Mouse (Mus musculus): ENCODE results near the gene Cript. TPM values are rescaled to one million over a fixed set of nuclear protein-coding genes. Genes with fewer than 3 reads are reported as not detected.
"Not testable (repeated sequence)": the region's sequence is repeated elsewhere in the genome, so short reads cannot be mapped to it uniquely, and the experiment has no call there.

The Cript gene
- polyA plus RNA-seq, 1 experiment: 45.5 TPM

DNA sequence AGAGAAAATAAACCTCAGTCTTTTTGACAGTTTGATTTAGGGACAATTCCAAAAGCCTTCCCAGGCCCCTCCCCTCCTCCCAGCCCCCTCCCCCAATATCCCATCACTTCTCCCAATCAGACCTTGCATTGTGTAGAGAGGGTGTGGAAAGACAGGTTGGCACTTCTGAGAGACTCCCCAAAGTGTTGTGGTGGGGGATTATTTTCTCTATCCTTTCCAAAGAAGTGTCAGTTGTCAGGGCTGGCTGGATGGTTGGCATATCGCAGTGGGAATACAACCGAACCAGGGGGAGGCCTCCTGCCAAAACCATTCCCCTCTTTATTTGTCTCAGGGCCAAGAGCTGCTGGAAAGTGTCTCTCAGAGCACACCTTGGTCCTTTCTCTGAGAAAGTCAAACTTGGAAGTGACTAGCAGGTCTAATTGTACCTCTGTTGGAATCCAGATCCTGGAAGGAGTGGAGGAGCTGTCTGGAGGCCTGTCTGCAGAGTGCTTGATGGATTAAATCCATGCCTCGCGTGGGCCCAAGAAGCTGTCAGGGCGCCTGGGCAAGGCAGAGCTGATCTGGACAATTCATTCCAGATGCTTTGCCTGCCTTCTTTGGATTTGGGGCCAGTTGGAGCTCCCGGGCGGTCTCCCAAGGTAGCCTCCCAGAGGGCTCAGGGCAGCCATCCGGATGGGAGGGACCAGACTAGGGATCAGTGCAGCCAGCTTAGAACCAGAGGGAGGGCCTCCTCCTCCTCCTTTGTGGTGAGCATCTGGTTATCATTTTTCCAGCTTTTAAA lies 32.3 kb downstream of the Cript start:
- Histone ChIP-seq H3K79me3 (ENCODE audit: low read depth) (no peaks in the 10 kb centered on the region), H3K36me3 (ENCODE audit: control insufficient read depth, insufficient read depth) (no peaks in the 10 kb centered on the region), H3K27me3 (ENCODE audit: control insufficient read depth, insufficient read depth, insufficient read length) (peaks cover 6% of the 10 kb centered on the region), H3ac (ENCODE audit: control insufficient read depth, insufficient read length, low read depth) (no peak overlapping the region), H3K79me2 (ENCODE audit: control insufficient read depth, insufficient read depth) (no peaks in the 10 kb centered on the region), H3K4me3 (ENCODE audit: insufficient read depth, poor library complexity, severe bottlenecking) (no peak overlapping the region)
- TF ChIP-seq MAX (IDR thresholded peaks at IDR 0.05) (no peak), CTCF (IDR thresholded peaks at IDR 0.05; ENCODE audit: control insufficient read depth, insufficient read depth, insufficient read length) (no peak), FOSL1 (IDR thresholded peaks at IDR 0.05; ENCODE audit: insufficient read depth, low read length, poor library complexity, severe bottlenecking) (no peak), MYOG (IDR thresholded peaks at IDR 0.05; ENCODE audit: control insufficient read depth, extremely low read depth, insufficient read length) (no peak), MYOD1 (IDR thresholded peaks at IDR 0.05; ENCODE audit: control insufficient read depth, insufficient read length, low read depth) (no peak), CEBPB (IDR thresholded peaks at IDR 0.05; ENCODE audit: low read depth) (no peak), USF1 (IDR thresholded peaks at IDR 0.05; ENCODE audit: low read depth) (no peak)

- no peaks in the 10 kb centered on the region for H3K27me3 ChIP-seq (ENCODE audit: control insufficient read depth, insufficient read depth, insufficient read length)
- no peak overlapping the region for H3K4me3 ChIP-seq (ENCODE audit: insufficient read depth, poor library complexity, severe bottlenecking)
- no peaks in the 10 kb centered on the region for H3K79me2 ChIP-seq (ENCODE audit: control insufficient read depth, insufficient read depth)
- TF ChIP-seq MAX (IDR thresholded peaks at IDR 0.05): no peak
- no peak for TF ChIP-seq CTCF (IDR thresholded peaks at IDR 0.05; ENCODE audit: control insufficient read depth, insufficient read depth, insufficient read length)
- no peak for TF ChIP-seq MYOD1 (IDR thresholded peaks at IDR 0.05; ENCODE audit: control insufficient read depth, insufficient read length, low read depth)
- no peak for TF ChIP-seq CEBPB (IDR thresholded peaks at IDR 0.05; ENCODE audit: low read depth)
- TF ChIP-seq USF1 (IDR thresholded peaks at IDR 0.05; ENCODE audit: low read depth): no peak
- no peak for TF ChIP-seq FOSL1 (IDR thresholded peaks at IDR 0.05; ENCODE audit: insufficient read depth, low read length, poor library complexity, severe bottlenecking)
- TF ChIP-seq MYOG (IDR thresholded peaks at IDR 0.05; ENCODE audit: control insufficient read depth, extremely low read depth, insufficient read length): no peak
- no peaks in the 10 kb centered on the region for H3K79me3 ChIP-seq (ENCODE audit: low read depth)
- H3ac ChIP-seq (ENCODE audit: control insufficient read depth, insufficient read length, low read depth): no peak overlapping the region
- no peaks in the 10 kb centered on the region for H3K36me3 ChIP-seq (ENCODE audit: control insufficient read depth, insufficient read depth)
Observed at GRCm38 (mm10) chr17:87062639-87063038, 37.3 kb downstream of the Cript start.

GRCm38 (mm10) chr17:87063461-87063860 lies 38.1 kb downstream of the Cript start:
- Histone ChIP-seq H3K27me3 (ENCODE audit: control insufficient read depth, insufficient read depth, insufficient read length) (no peaks in the 10 kb centered on the region), H3K79me2 (ENCODE audit: control insufficient read depth, insufficient read depth) (no peaks in the 10 kb centered on the region), H3K4me3 (ENCODE audit: insufficient read depth, poor library complexity, severe bottlenecking) (no peak overlapping the region), H3K79me3 (ENCODE audit: low read depth) (no peaks in the 10 kb centered on the region), H3K36me3 (ENCODE audit: control insufficient read depth, insufficient read depth) (no peaks in the 10 kb centered on the region), H3ac (ENCODE audit: control insufficient read depth, insufficient read length, low read depth) (no peak overlapping the region)
- TF ChIP-seq USF1 (IDR thresholded peaks at IDR 0.05; ENCODE audit: low read depth): no peak
- TF ChIP-seq MYOD1 (IDR thresholded peaks at IDR 0.05; ENCODE audit: control insufficient read depth, insufficient read length, low read depth): no peak
- TF ChIP-seq FOSL1 (IDR thresholded peaks at IDR 0.05; ENCODE audit: insufficient read depth, low read length, poor library complexity, severe bottlenecking): no peak
- no peak for TF ChIP-seq CTCF (IDR thresholded peaks at IDR 0.05; ENCODE audit: control insufficient read depth, insufficient read depth, insufficient read length)
- TF ChIP-seq MYOG (IDR thresholded peaks at IDR 0.05; ENCODE audit: control insufficient read depth, extremely low read depth, insufficient read length): no peak
- no peak for TF ChIP-seq MAX (IDR thresholded peaks at IDR 0.05)
- TF ChIP-seq CEBPB (IDR thresholded peaks at IDR 0.05; ENCODE audit: low read depth): no peak

DNA sequence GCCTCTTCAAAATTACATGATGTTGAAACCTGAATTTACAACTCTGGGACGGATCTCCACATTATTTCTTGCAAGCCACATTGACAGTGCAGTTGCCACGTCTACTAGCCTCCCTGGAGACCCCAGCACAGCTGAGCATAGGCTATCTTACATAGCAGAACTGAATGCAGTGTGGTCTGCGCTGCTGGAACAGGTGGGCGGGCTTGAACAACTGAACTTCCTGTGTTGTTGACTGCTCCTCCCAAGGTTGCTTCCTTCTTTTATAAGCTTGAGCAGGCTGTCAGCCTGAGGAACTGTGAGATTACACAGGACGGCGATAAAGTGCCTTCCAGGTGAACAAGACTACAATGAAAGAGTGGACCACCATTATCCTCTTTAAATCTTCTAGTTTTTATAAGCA lies 38.6 kb downstream of the Cript start:
- H3K79me2 ChIP-seq (ENCODE audit: control insufficient read depth, insufficient read depth): no peaks in the 10 kb centered on the region
- no peak overlapping the region for H3ac ChIP-seq (ENCODE audit: control insufficient read depth, insufficient read length, low read depth)
- H3K79me3 ChIP-seq (ENCODE audit: low read depth): no peaks in the 10 kb centered on the region
- H3K27me3 ChIP-seq (ENCODE audit: control insufficient read depth, insufficient read depth, insufficient read length): no peaks in the 10 kb centered on the region
- H3K36me3 ChIP-seq (ENCODE audit: control insufficient read depth, insufficient read depth): no peaks in the 10 kb centered on the region
- TF ChIP-seq USF1 (IDR thresholded peaks at IDR 0.05; ENCODE audit: low read depth) (no peak), FOSL1 (IDR thresholded peaks at IDR 0.05; ENCODE audit: insufficient read depth, low read length, poor library complexity, severe bottlenecking) (no peak), CEBPB (IDR thresholded peaks at IDR 0.05; ENCODE audit: low read depth) (no peak), MYOD1 (IDR thresholded peaks at IDR 0.05; ENCODE audit: control insufficient read depth, insufficient read length, low read depth) (no peak), MAX (IDR thresholded peaks at IDR 0.05) (no peak), MYOG (IDR thresholded peaks at IDR 0.05; ENCODE audit: control insufficient read depth, extremely low read depth, insufficient read length) (no peak), CTCF (IDR thresholded peaks at IDR 0.05; ENCODE audit: control insufficient read depth, insufficient read depth, insufficient read length) (no peak)
- no peak overlapping the region for H3K4me3 ChIP-seq (ENCODE audit: insufficient read depth, poor library complexity, severe bottlenecking)

DNA sequence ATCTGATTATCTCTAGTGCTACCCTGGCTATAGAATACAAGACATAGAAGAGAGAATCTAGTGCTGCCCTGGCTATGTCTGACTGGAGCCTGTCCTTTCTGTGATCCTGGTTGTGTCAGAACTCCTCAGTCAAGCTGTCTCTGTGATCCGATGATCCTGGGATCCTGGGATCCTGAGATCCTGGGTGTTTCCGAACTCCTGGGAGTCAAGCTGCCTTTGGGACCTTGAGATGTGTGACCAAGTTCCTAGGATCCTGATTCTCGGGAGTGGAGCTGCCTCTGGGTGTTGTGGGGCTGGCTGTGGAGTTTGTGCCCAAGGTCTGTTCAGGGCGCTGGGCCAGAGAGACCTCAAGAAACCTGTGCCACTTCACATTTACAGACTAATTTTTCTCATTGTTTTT lies 43.6 kb downstream of the Cript start:
- no peaks in the 10 kb centered on the region for H3K27me3 ChIP-seq (ENCODE audit: control insufficient read depth, insufficient read depth, insufficient read length)
- no peak overlapping the region for H3ac ChIP-seq (ENCODE audit: control insufficient read depth, insufficient read length, low read depth)
- H3K36me3 ChIP-seq (ENCODE audit: control insufficient read depth, insufficient read depth): no peaks in the 10 kb centered on the region
- H3K4me3 ChIP-seq (ENCODE audit: insufficient read depth, poor library complexity, severe bottlenecking): no peak overlapping the region
- H3K79me2 ChIP-seq (ENCODE audit: control insufficient read depth, insufficient read depth): no peaks in the 10 kb centered on the region
- H3K79me3 ChIP-seq (ENCODE audit: low read depth): no peaks in the 10 kb centered on the region
- TF ChIP-seq MAX (IDR thresholded peaks at IDR 0.05): no peak
- no peak for TF ChIP-seq FOSL1 (IDR thresholded peaks at IDR 0.05; ENCODE audit: insufficient read depth, low read length, poor library complexity, severe bottlenecking)
- TF ChIP-seq MYOG (IDR thresholded peaks at IDR 0.05; ENCODE audit: control insufficient read depth, extremely low read depth, insufficient read length): no peak
- no peak for TF ChIP-seq CEBPB (IDR thresholded peaks at IDR 0.05; ENCODE audit: low read depth)
- TF ChIP-seq CTCF (IDR thresholded peaks at IDR 0.05; ENCODE audit: control insufficient read depth, insufficient read depth, insufficient read length): no peak
- TF ChIP-seq MYOD1 (IDR thresholded peaks at IDR 0.05; ENCODE audit: control insufficient read depth, insufficient read length, low read depth): no peak
- no peak for TF ChIP-seq USF1 (IDR thresholded peaks at IDR 0.05; ENCODE audit: low read depth)

GRCm38 (mm10) chr17:87072183-87072582 lies 46.8 kb downstream of the Cript start:
- not testable (repeated sequence) for H3K27me3 ChIP-seq (ENCODE audit: control insufficient read depth, insufficient read depth, insufficient read length); H3K79me2 ChIP-seq (ENCODE audit: control insufficient read depth, insufficient read depth); H3ac ChIP-seq (ENCODE audit: control insufficient read depth, insufficient read length, low read depth); H3K36me3 ChIP-seq (ENCODE audit: control insufficient read depth, insufficient read depth); H3K4me3 ChIP-seq (ENCODE audit: insufficient read depth, poor library complexity, severe bottlenecking); H3K79me3 ChIP-seq (ENCODE audit: low read depth)
